Mouse (Mus musculus): ENCODE measurements around the gene Ssb. TPM values are rescaled to one million over a fixed set of nuclear protein-coding genes. Genes with fewer than 3 reads are reported as not detected.

Gene Ssb
- total RNA-seq (2023) = 100 to 1,000 TPM; 116 to 124 TPM

GRCm38 (mm10) chr2:69861485-69862091, at the start of gene Ssb:
TSS of gene Ssb (plus strand) at chr2:69861562.

GRCm38 (mm10) chr2:69821711-69822110, 39.7 kb upstream of the Ssb start, which contains the start of gene Klhl23:
TSS of gene Klhl23 (plus strand) at chr2:69821944.

GRCm38 (mm10) chr2:69885451-69886305, 24.3 kb downstream of the Ssb start, which contains the start of gene Mettl5:
TSS of gene Mettl5 (minus strand) at chr2:69885615.

GRCm38 (mm10) chr2:69897039-69897617, 35.8 kb downstream of the Ssb start, which contains the start of gene Ubr3:
TSS of gene Ubr3 (plus strand) at chr2:69897246.

Other genes starting within 250 kb of the Ssb start
- gene Bbs5, start 214.4 kb upstream of the Ssb start, total RNA-seq (2023) = 1 to 10 TPM; 2.6 to 2.7 TPM
- 1 to 10 TPM; 1.5 to 1.8 TPM for gene Klhl41, start 191.4 kb upstream of the Ssb start, total RNA-seq (2023)
- 10 to 100 TPM; 15.7 to 16.9 TPM for gene Fastkd1, start 148.0 kb upstream of the Ssb start, total RNA-seq (2023)
- 10 to 100 TPM; 75.7 to 89.1 TPM for gene Ppig, start 139.0 kb upstream of the Ssb start, total RNA-seq (2023)
- under 1 TPM; 0.27 to 0.89 TPM for gene Ccdc173, start 72.0 kb upstream of the Ssb start, total RNA-seq (2023)
- 10 to 100 TPM; 18.4 to 23.1 TPM for gene Phospho2, start 71.9 kb upstream of the Ssb start, total RNA-seq (2023)
- gene Klhl23, start 39.6 kb upstream of the Ssb start, total RNA-seq (2023) = under 1 TPM; 0.34 to 0.36 TPM
- gene Mettl5, start 24.1 kb downstream of the Ssb start, total RNA-seq (2023) = 10 to 100 TPM; 11.6 to 13.5 TPM
- gene Ubr3, start 35.7 kb downstream of the Ssb start, total RNA-seq (2023) = 10 to 100 TPM; 58.4 to 59.7 TPM
- gene Myo3b, start 177.6 kb downstream of the Ssb start, total RNA-seq (2023) = not detected

All from monocyte, adult 59 days (primary cell).